Mouse (Mus musculus) thymus, adult 2 months (tissue): Measurements from ENCODE around the gene Eci1. TPM values are rescaled to one million over a fixed set of nuclear protein-coding genes. Genes with fewer than 3 reads are reported as not detected.
A peak's percentile ranks its signal among the peaks of the same experiment; 100 is the strongest.

ENCODE experiments used
- DNase-seq: peaks from one replicate; pipeline ENCODE4 v3.0.0; 2021
- H3K27ac ChIP-seq: fragments of 200-500 bp; 2 replicates; pipeline ENCODE4 v1.5.1; 2012; ENCODE audit warnings: low read length, control low read depth; ENCODE audit not compliant: control insufficient read depth, insufficient read depth
- H3K27me3 ChIP-seq: fragments of 200-500 bp; 2 replicates; pipeline ENCODE4 v1.6.1; 2012; ENCODE audit warnings: mild to moderate bottlenecking, low read length, moderate library complexity, mixed read lengths; ENCODE audit not compliant: control insufficient read depth, insufficient read depth
- H3K36me3 ChIP-seq: fragments of 200-500 bp; 2 replicates; pipeline ENCODE4 v1.6.1; 2012; ENCODE audit warnings: mild to moderate bottlenecking, low read length, moderate library complexity; ENCODE audit not compliant: control insufficient read depth, insufficient read depth
- H3K4me1 ChIP-seq: fragments of 200-500 bp; replicated peaks from 2 replicates; pipeline ENCODE4 v1.6.1; 2012; ENCODE audit warnings: low read length; ENCODE audit not compliant: control insufficient read depth, insufficient read depth
- H3K4me3 ChIP-seq: fragments of 200-500 bp; 2 replicates; pipeline ENCODE4 v1.5.1; 2012; ENCODE audit warnings: mild to moderate bottlenecking, low read length, control low read depth, moderate library complexity; ENCODE audit not compliant: control insufficient read depth, insufficient read depth
- CTCF ChIP-seq: fragments of 200-500 bp; IDR thresholded peaks from 2 replicates; pipeline ENCODE4 v1.5.1; 2012; ENCODE audit warnings: mild to moderate bottlenecking, control low read depth, low read length, moderate library complexity, borderline replicate concordance; ENCODE audit not compliant: control insufficient read depth, poor library complexity, insufficient read depth; ENCODE audit errors: extremely low read depth
- POLR2A ChIP-seq: fragments of 200-500 bp; IDR thresholded peaks from 2 replicates; pipeline ENCODE4 v1.6.1; 2012; ENCODE audit warnings: mild to moderate bottlenecking, low read length, control low read depth, moderate library complexity; ENCODE audit not compliant: control insufficient read depth, poor library complexity, insufficient read depth; ENCODE audit errors: extremely low read depth
- WGBS: fragments of 180-500 bp; shearing (Covaris S2); methylation state at CpG from one replicate; pipeline ENCODE4 v1.1.7; 2018; 5-methylcytosine and 5-hydroxymethylcytosine counted together
- polyA plus RNA-seq: library from polyadenylated mRNA; depleted of rRNA; stranded (reverse); fragments of >200 nt; gene quantifications from 2 replicates; pipeline ENCODE4 v1.2.3, GENCODE M21; 2012

Eci1 gene
- polyA plus RNA-seq, 1 experiment, result 57.0 TPM

- Histone ChIP-seq H3K4me3 (no peak overlapping the region), H3K27ac (no peak overlapping the region), H3K27me3 (no peaks in the 10 kb centered on the region), H3K4me1 (peaks cover 9% of the 10 kb centered on the region; the same call in 1 of the 2 replicates), H3K36me3 (peaks cover 6% of the 10 kb centered on the region)
- no peak for TF ChIP-seq POLR2A
- no peak for TF ChIP-seq CTCF
- WGBS, result 98% methylated on average over 14 of the region's 14 CpGs
- DNase-seq, result no peak
Measured at GRCm38 (mm10) chr17:24429201-24429983, 3.0 kb downstream of the Eci1 start.

- peak; percentile 49 for DNase-seq
- Histone ChIP-seq H3K27me3 (no peaks in the 10 kb centered on the region), H3K4me1 (0 out of 2 replicates have a peak, but pooled peaks cover 2% of the 10 kb centered on the region), H3K4me3 (no peak overlapping the region), H3K27ac (no peak overlapping the region), H3K36me3 (0 out of 2 replicates have a peak, but pooled peaks cover 3% of the 10 kb centered on the region)
- 88% methylated on average over 5 of the region's 5 CpGs for WGBS
- TF ChIP-seq CTCF, result no peak
Measured at GRCm38 (mm10) chr17:24437016-24437415, 10.6 kb downstream of the Eci1 start.

GRCm38 (mm10) chr17:24440377-24440776 is 13.9 kb downstream of the Eci1 start:
- H3K4me3 ChIP-seq, result no peak overlapping the region
- H3K27ac ChIP-seq, result no peak overlapping the region
- no peak for DNase-seq
- no peaks in the 10 kb centered on the region for H3K27me3 ChIP-seq
- WGBS, result 97% methylated on average over 8 of the region's 8 CpGs
- peaks cover 20% of the 10 kb centered on the region for H3K36me3 ChIP-seq
- no peaks in the 10 kb centered on the region for H3K4me1 ChIP-seq
- TF ChIP-seq CTCF (no peak), POLR2A (no peak)

- Histone ChIP-seq H3K4me1 (no peaks in the 10 kb centered on the region), H3K27ac (no peak overlapping the region), H3K36me3 (peaks cover 27% of the 10 kb centered on the region), H3K4me3 (no peak overlapping the region), H3K27me3 (no peaks in the 10 kb centered on the region)
- DNase-seq, result peak; percentile 19
- TF ChIP-seq POLR2A (no peak), CTCF (no peak)
- WGBS, result 81% methylated on average over 2 of the region's 2 CpGs
Measured at GRCm38 (mm10) chr17:24441148-24441547, 14.7 kb downstream of the Eci1 start.

- WGBS, result 94% methylated on average over 14 of the region's 14 CpGs
- no peaks in the 10 kb centered on the region for H3K4me1 ChIP-seq
- H3K27ac ChIP-seq, result no peak overlapping the region
- TF ChIP-seq CTCF (no peak), POLR2A (no peak)
- no peak overlapping the region for H3K4me3 ChIP-seq
- no peak for DNase-seq
- peaks cover 37% of the 10 kb centered on the region for H3K36me3 ChIP-seq
- H3K27me3 ChIP-seq, result no peaks in the 10 kb centered on the region
Measured at GRCm38 (mm10) chr17:24442107-24442506, 15.7 kb downstream of the Eci1 start.

GRCm38 (mm10) chr17:24442632-24443155 is 16.3 kb downstream of the Eci1 start, which contains the start of gene Dnase1l2:
Gene Dnase1l2 (minus strand): TSS chr17:24443105.
- no peak within 1 kb of the TSS for H3K4me3 ChIP-seq
- no peaks in the 10 kb centered on the region for H3K4me1 ChIP-seq
- TF ChIP-seq CTCF, result no peak
- no peak for TF ChIP-seq POLR2A
- H3K36me3 ChIP-seq, result peaks cover 43% of the 10 kb centered on the region
- H3K27me3 ChIP-seq, result no peaks in the 10 kb centered on the region
- WGBS, result 86% methylated on average over 7 of the region's 7 CpGs
- H3K27ac ChIP-seq, result no peak within 1 kb of the TSS
- DNase-seq, result no peak
